Mouse (Mus musculus) hindbrain, embryonic 15.5 days (tissue): Measurements from ENCODE around the gene Ddi2. TPM values are rescaled to one million over a fixed set of nuclear protein-coding genes. Genes with fewer than 3 reads are reported as not detected.

Source experiments
- ATAC-seq: fragments of 200-750 bp; cut with Nextera tagmentation; 2 replicates; pipeline ENCODE4 v1.8.0; 2017; ENCODE audit warnings: low read depth, moderate number of reproducible peaks, moderate TSS enrichment; ENCODE audit not compliant: low FRiP score
- H3K27ac ChIP-seq: fragments of 300-500 bp; sonication (generic); replicated peaks from 2 replicates; pipeline ENCODE4 v1.5.1; 2015; ENCODE audit warnings: mild to moderate bottlenecking, inconsistent platforms
- H3K27me3 ChIP-seq: fragments of 300-500 bp; sonication (generic); 2 replicates; pipeline ENCODE4 v1.6.1; 2015; ENCODE audit warnings: control low read depth, inconsistent platforms
- H3K36me3 ChIP-seq: fragments of 300-500 bp; sonication (generic); 2 replicates; pipeline ENCODE4 v1.6.1; 2015; ENCODE audit warnings: control low read depth, inconsistent platforms
- H3K4me1 ChIP-seq: fragments of 300-500 bp; sonication (generic); replicated peaks from 2 replicates; pipeline ENCODE4 v1.6.1; 2015; ENCODE audit warnings: control low read depth, inconsistent platforms
- H3K4me2 ChIP-seq: fragments of 300-500 bp; sonication (generic); 2 replicates; pipeline ENCODE4 v1.6.1; 2015; ENCODE audit warnings: moderate library complexity, mild to moderate bottlenecking, inconsistent platforms
- H3K4me3 ChIP-seq: fragments of 300-500 bp; sonication (generic); 2 replicates; pipeline ENCODE4 v1.5.1; 2015; ENCODE audit warnings: mild to moderate bottlenecking, inconsistent platforms
- H3K9ac ChIP-seq: fragments of 300-500 bp; sonication (generic); 2 replicates; pipeline ENCODE4 v1.6.1; 2015; ENCODE audit warnings: inconsistent platforms
- H3K9me3 ChIP-seq: fragments of 300-500 bp; sonication (generic); 2 replicates; pipeline ENCODE4 v1.6.1; 2016; ENCODE audit warnings: control low read depth, inconsistent platforms
- WGBS: fragments of 180-500 bp; shearing (Covaris S2); methylation state at CpG from one replicate; pipeline ENCODE4 v1.1.7; 2015; 5-methylcytosine and 5-hydroxymethylcytosine counted together
- polyA plus RNA-seq: library from polyadenylated mRNA; unstranded; fragments of >200 nt; fragmentation: Nextera tagmentation; extraction: Ambion mirVana; gene quantifications from 2 replicates; pipeline ENCODE4 v1.2.1, GENCODE M21; 2015

Gene Ddi2
- polyA plus RNA-seq, 1 experiment from 2014 or later = 13.8 TPM

DNA sequence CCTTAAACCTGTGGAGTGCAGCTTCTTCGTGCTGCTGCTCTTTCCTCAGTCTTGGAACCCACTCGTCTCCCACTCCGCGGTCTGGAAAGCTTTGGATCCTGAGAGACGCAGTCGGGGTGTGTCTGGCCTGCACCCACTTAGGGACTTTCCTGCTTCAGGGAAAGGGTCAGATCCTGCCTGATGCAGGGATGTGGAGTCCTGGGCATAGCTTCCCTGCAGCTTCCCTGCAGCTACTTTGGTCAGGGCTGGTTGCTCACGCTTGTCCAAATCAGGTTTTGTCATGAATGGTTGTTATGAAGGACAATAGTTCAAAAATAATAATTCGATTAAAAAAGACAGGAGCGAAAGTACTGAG lies 12.0 kb upstream of the Ddi2 start:
- no peak; the same call in 1 of the 2 replicates for ATAC-seq
- H3K27ac ChIP-seq = peak overlapping the region; percentile 67
- 26% methylated on average over 9 of the region's 9 CpGs for WGBS

DNA sequence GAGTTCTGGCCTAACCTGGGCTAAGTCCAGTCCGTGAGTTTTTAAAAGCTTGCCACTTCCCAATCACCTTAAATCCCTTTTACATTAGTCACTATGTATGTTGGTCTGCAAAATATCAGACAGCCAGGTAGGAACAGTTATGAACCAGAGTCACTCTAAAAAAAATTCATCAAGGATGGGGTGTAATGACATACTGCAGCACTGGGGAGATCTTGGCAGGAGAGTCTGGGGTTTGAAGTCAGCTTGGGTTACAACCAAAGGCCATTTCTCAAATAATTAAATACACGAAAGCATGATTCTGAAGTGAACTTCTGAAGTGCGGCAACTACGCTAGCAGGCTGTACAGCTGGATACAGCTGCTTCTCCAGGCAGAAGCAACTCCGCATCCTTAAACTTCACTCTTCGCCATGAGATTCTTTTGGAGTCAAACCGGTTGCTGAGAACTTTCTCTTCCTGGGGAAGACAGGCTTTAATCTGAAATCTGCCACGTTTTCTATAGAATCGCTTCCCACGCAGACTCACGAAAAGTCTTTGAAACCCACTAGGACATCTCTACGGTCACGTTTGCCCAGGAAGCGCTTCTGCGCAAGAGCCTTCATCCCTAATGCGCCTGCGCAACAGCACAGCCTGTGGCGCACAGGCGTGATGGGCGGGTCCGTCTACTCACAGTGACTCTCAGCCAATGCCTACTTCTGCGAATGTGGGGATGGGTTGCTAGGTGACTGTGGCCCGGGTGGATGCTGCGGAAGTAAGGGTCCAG lies 11.4 kb upstream of the Ddi2 start:
- no peaks in the 10 kb centered on the region for H3K9me3 ChIP-seq
- peak overlapping the region; percentile 52 for H3K9ac ChIP-seq
- peaks cover 13% of the 10 kb centered on the region for H3K4me1 ChIP-seq
- no peaks in the 10 kb centered on the region for H3K36me3 ChIP-seq
- H3K27me3 ChIP-seq = no peaks in the 10 kb centered on the region
- H3K4me3 ChIP-seq = peak overlapping the region; percentile 49
- peak; percentile 98 for ATAC-seq
- WGBS = 6% methylated on average over 24 of the region's 24 CpGs
- peak overlapping the region; percentile 76 for H3K27ac ChIP-seq
- peak overlapping the region; percentile 91 for H3K4me2 ChIP-seq

More for the DNA sequence above, 12.0 kb upstream of the Ddi2 start:
- Histone ChIP-seq H3K9me3 (no peaks in the 10 kb centered on the region), H3K4me3 (peak overlapping the region; percentile 49), H3K27me3 (no peaks in the 10 kb centered on the region), H3K4me1 (peaks cover 13% of the 10 kb centered on the region), H3K36me3 (no peaks in the 10 kb centered on the region), H3K4me2 (peak overlapping the region; percentile 91), H3K9ac (peak overlapping the region; percentile 52)

DNA sequence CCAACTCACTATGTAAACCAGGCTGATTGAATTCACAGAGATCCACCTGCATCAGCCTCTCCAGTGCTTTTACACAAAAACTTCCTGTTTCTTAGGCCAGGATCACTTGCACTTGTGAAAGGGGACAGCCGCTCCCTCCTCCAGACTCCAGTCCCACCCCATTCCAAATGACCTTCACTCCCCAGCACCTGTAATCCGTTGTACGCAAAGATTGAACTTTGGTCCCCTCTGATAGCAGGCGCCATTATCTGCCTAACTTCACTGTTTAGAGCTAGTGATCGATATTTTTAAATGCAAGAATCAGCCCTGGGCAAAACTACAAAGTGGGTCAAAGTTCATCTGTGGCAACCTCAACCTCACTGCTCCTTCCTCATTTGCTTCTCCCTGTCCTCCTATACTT lies 8.5 kb upstream of the Ddi2 start:
- ATAC-seq = no peak
- Histone ChIP-seq H3K4me2 (no peak overlapping the region), H3K4me1 (peaks cover 13% of the 10 kb centered on the region), H3K9ac (no peak overlapping the region), H3K27ac (no peak overlapping the region), H3K36me3 (no peaks in the 10 kb centered on the region), H3K9me3 (no peaks in the 10 kb centered on the region), H3K4me3 (no peak overlapping the region), H3K27me3 (no peaks in the 10 kb centered on the region)
- WGBS = 82% methylated on average over 5 of the region's 5 CpGs

DNA sequence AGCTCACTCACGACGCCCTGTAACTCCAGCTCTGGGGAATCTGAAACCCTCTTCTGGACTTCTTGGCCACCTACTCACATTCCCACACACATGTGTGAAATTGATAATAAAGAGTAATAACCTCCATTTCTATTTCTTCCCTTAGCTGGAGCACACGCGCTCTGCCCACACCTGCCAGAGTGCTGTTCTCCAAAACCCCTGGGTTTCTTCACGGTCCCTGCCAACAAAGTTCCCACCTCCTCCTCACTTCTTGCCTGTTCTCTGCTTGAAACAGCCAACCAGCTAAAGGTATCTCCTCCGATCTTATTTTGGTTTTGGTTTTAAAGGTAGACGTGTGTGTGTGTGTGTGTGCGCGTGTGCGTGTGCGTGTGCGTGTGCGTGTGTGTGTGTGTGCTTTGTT lies 7.2 kb upstream of the Ddi2 start:
- Histone ChIP-seq H3K9me3 (no peaks in the 10 kb centered on the region), H3K4me3 (no peak overlapping the region), H3K27ac (no peak overlapping the region), H3K9ac (no peak overlapping the region), H3K36me3 (no peaks in the 10 kb centered on the region), H3K4me1 (peaks cover 10% of the 10 kb centered on the region), H3K4me2 (no peak overlapping the region), H3K27me3 (no peaks in the 10 kb centered on the region)
- no peak for ATAC-seq
- WGBS = 85% methylated on average over 13 of the region's 13 CpGs

DNA sequence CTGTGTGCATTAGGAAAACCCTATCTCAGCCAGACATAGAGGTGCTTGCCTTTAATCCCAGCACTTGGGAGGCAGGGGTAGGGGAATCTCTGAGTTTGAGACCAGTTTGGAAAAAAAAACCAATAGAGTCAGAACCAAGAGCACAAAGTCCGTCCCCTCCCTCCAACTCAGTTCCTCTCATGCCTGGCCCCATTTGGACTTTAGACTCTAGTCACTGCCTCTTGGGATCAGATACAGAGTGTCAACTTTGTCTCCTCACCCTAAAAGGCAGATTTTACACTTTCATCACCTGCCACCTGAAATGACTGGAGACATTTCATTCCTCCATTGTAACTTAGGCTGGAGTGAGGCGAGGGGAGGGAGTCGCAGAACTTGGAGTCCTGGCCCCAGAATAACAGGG lies 6.0 kb upstream of the Ddi2 start:
- WGBS = 88% methylated on average over 3 of the region's 3 CpGs
- H3K27me3 ChIP-seq = no peaks in the 10 kb centered on the region
- no peaks in the 10 kb centered on the region for H3K36me3 ChIP-seq
- H3K9ac ChIP-seq = no peak overlapping the region
- H3K4me3 ChIP-seq = no peak overlapping the region
- no peak for ATAC-seq
- no peak overlapping the region for H3K4me2 ChIP-seq
- no peaks in the 10 kb centered on the region for H3K9me3 ChIP-seq
- no peak overlapping the region for H3K27ac ChIP-seq
- H3K4me1 ChIP-seq = peaks cover 2% of the 10 kb centered on the region

DNA sequence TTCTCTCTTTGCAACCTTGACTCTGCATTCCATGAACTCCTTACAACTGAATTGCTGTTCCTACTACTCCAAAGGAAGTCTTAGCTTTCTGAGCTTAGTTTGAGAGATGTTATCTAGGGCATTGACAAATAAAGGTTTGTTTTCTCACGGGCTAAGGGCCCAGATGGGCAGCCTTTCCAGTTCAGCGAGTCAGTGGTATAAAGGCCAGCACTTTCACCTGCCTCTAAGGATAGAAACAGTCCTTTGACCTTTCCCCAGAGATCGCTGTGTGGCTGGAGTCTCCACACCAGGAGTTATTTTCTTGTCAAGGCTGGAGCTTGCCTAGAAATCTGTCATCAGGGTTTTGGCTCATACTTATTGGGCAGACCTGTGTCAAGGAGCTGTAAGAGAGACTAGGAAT lies 2.5 kb upstream of the Ddi2 start:
- Histone ChIP-seq H3K4me1 (peaks cover 22% of the 10 kb centered on the region), H3K4me2 (no peak overlapping the region), H3K36me3 (no peaks in the 10 kb centered on the region), H3K9me3 (no peaks in the 10 kb centered on the region), H3K4me3 (no peak overlapping the region), H3K27me3 (no peaks in the 10 kb centered on the region), H3K9ac (no peak overlapping the region), H3K27ac (no peak overlapping the region)
- WGBS = 71% methylated on average over 3 of the region's 3 CpGs
- ATAC-seq = no peak

DNA sequence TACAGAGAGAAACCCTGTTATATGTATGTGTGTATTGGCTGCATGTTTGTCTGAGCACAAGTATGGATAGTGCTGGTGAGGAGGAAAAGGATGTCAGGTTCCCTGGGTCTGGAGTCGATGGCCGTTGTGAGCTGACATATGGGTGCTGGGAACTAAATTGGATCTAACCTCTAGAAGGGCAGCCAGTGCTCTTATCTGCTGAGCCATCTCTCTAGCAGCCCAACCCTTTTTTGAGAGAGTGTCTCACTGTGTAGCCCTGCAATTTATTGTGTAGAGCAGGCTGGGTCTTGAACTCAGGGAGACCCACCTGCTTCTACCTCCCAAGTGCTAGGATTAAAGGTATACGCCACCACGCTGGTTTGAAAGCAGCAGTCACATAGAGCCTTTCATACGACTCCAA lies 2.1 kb upstream of the Ddi2 start:
- Histone ChIP-seq H3K9ac (no peak overlapping the region), H3K27me3 (no peaks in the 10 kb centered on the region), H3K4me1 (peaks cover 23% of the 10 kb centered on the region), H3K36me3 (no peaks in the 10 kb centered on the region), H3K9me3 (no peaks in the 10 kb centered on the region), H3K4me3 (no peak overlapping the region), H3K27ac (no peak overlapping the region), H3K4me2 (no peak overlapping the region)
- no peak for ATAC-seq
- WGBS = 86% methylated on average over 5 of the region's 5 CpGs

DNA sequence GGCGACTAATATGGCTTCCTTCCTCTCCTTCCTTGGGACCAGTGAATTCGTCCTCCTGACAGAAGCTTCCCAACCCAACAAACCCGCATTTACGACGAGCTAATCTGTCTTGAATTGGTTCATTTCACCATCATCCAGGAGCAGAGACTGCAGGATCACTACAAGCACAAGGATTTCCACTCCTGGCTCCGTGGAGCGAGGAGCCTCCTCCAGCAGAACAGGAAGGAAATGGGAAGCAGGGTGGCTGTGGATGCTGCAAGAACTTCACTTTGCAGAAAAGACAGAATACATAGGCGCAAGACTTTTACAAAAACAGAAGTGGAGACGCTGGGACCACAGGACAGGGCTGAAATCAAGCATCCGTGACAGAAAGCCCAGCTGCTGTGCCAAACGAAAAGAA lies 1.4 kb upstream of the Ddi2 start:
- H3K36me3 ChIP-seq = no peaks in the 10 kb centered on the region
- H3K4me3 ChIP-seq = no peak overlapping the region
- no peak overlapping the region for H3K9ac ChIP-seq
- H3K27me3 ChIP-seq = no peaks in the 10 kb centered on the region
- no peak for ATAC-seq
- no peaks in the 10 kb centered on the region for H3K9me3 ChIP-seq
- no peak overlapping the region for H3K4me2 ChIP-seq
- peaks cover 25% of the 10 kb centered on the region for H3K4me1 ChIP-seq
- 67% methylated on average over 11 of the region's 11 CpGs for WGBS
- H3K27ac ChIP-seq = no peak overlapping the region

DNA sequence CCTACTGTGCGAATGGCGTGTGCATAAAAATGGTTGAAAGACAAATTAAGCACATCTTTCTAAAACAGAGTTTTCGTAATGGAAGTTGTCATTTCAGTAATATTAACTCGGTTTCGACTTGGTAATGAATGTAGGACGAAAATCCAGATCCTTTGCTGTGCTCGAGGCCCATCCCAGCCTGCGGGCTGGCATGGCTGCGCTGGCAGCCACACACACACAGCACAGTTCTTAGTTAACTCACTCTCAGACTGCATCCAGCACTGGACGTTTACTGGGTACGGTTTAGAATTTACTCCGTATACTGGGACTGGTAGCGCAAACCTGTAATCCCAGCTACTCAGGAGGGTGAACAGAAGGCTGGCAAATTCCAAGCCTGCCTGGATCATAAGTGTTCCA lies 452 bp upstream of the Ddi2 start:
- Histone ChIP-seq H3K27ac (peak overlapping the region; percentile 87), H3K4me2 (peak overlapping the region; percentile 72), H3K4me1 (peaks cover 28% of the 10 kb centered on the region), H3K27me3 (no peaks in the 10 kb centered on the region), H3K9me3 (no peaks in the 10 kb centered on the region), H3K4me3 (peak overlapping the region; percentile 71), H3K9ac (peak overlapping the region; percentile 56), H3K36me3 (no peaks in the 10 kb centered on the region)
- 7% methylated on average over 13 of the region's 13 CpGs for WGBS
- peak; percentile 80 for ATAC-seq

DNA sequence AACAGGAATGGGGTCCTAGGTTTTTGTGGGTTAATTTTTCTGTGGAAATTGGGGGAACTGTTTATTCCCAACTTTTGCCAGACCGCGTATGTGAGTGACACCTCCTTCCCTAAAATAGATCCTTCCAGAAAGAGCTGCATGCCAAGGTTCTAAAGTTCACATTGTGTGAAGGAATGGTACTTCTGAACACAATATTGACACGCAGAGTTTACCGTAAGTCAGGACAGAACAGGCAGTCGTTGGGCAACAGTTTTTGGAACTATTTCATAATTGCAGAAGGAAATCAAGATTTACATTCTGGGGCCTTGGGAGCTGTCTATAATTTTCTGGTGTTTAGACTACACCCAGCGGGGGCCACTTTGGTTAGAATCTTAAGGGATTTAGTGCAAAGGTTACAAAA lies 1.3 kb downstream of the Ddi2 start:
- no peak overlapping the region for H3K27ac ChIP-seq
- peak overlapping the region; percentile 72 for H3K4me2 ChIP-seq
- H3K4me1 ChIP-seq = peaks cover 28% of the 10 kb centered on the region
- H3K27me3 ChIP-seq = no peaks in the 10 kb centered on the region
- H3K9ac ChIP-seq = peak overlapping the region; percentile 77
- peak overlapping the region; percentile 71 for H3K4me3 ChIP-seq
- WGBS = 82% methylated on average over 6 of the region's 6 CpGs
- no peaks in the 10 kb centered on the region for H3K36me3 ChIP-seq
- no peak for ATAC-seq
- H3K9me3 ChIP-seq = no peaks in the 10 kb centered on the region

DNA sequence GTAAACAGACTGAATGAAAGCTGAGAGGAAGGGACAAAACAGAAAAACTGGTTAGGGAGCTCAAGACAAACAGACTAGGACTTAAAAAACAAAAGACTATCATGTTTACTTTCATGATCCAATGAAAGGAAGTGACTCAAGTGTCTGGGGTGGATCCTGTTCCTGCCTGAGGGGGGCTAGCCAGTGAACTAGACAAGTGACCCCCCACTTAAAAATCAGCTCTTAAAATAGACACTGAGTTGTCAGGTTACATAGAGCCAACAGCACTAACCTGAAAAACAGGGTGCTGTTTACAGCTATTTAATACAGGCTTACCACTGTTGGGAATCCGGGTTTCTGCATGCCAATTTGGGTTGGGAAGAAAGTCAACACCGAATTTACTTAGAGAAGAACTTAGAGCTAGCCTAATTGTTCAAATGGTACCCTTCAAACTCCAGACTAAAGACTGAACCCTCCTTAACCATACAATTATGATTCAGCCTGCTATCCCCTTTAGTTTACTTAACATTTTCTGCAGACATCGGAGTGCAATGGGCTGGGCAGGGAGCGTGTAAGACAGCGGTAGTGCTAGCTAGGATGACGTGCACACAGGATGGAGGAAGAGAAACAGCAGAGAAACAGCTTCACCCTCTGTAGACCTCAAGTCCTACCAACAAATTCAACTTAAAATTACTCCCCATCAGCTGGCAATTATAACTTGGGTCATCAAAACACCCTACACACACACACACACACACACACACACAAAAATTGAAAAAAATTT lies 2.3 kb downstream of the Ddi2 start:
- Histone ChIP-seq H3K9ac (no peak overlapping the region), H3K9me3 (no peaks in the 10 kb centered on the region), H3K27ac (no peak overlapping the region), H3K4me2 (peak overlapping the region; percentile 72), H3K27me3 (no peaks in the 10 kb centered on the region), H3K36me3 (no peaks in the 10 kb centered on the region), H3K4me3 (no peak overlapping the region), H3K4me1 (peaks cover 28% of the 10 kb centered on the region)
- ATAC-seq = no peak
- 85% methylated on average over 6 of the region's 6 CpGs for WGBS

DNA sequence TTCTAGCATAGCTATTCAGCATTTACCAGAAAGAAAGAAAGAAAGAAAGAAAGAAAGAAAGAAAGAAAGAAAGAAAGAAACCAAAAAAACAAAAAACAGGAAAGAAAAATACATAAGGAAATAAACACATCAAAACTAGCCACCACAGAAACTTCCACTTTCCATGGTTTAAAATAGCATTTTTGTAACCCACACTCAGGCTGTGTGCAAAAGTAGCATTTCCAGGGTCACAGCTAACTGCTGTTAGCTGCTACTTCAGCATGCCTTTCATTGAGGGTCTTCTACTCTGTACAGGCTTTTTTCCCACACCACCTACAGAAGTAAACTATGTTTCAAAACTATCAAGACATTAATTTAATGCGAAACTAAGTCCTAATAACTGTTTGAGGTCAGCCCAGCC lies 3.9 kb downstream of the Ddi2 start:
- Histone ChIP-seq H3K4me1 (peaks cover 28% of the 10 kb centered on the region), H3K27ac (no peak overlapping the region), H3K4me2 (no peak overlapping the region), H3K9ac (no peak overlapping the region), H3K36me3 (no peaks in the 10 kb centered on the region), H3K27me3 (no peaks in the 10 kb centered on the region), H3K4me3 (no peak overlapping the region), H3K9me3 (no peaks in the 10 kb centered on the region)
- ATAC-seq = no peak
- WGBS = 90% methylated on average over 1 of the region's 1 CpGs
